Mouse (Mus musculus) lung, embryonic 15.5 days (tissue): ENCODE results near the gene Usp19. TPM values are rescaled to one million over a fixed set of nuclear protein-coding genes. Genes with fewer than 3 reads are reported as not detected.

Source experiments
- ATAC-seq: fragments of 200-750 bp; cut with Nextera tagmentation; 2 replicates; pipeline ENCODE4 v1.8.0; 2017; ENCODE audit warnings: moderate number of reproducible peaks, borderline replicate concordance; ENCODE audit not compliant: low FRiP score, low TSS enrichment; ENCODE audit errors: extremely low read depth
- H3K27ac ChIP-seq: fragments of 300-500 bp; sonication (generic); 2 replicates; pipeline ENCODE4 v1.5.1; 2015; ENCODE audit warnings: moderate library complexity, mild to moderate bottlenecking, inconsistent platforms
- H3K27me3 ChIP-seq: fragments of 300-500 bp; sonication (generic); 2 replicates; pipeline ENCODE4 v1.6.1; 2015; ENCODE audit warnings: inconsistent platforms
- H3K36me3 ChIP-seq: fragments of 300-500 bp; sonication (generic); 2 replicates; pipeline ENCODE4 v1.6.1; 2015; ENCODE audit warnings: inconsistent platforms
- H3K4me1 ChIP-seq: fragments of 300-500 bp; sonication (generic); 2 replicates; pipeline ENCODE4 v1.6.1; 2015; ENCODE audit warnings: inconsistent platforms
- H3K4me2 ChIP-seq: fragments of 300-500 bp; sonication (generic); 2 replicates; pipeline ENCODE4 v1.6.1; 2015; ENCODE audit warnings: inconsistent platforms, mild to moderate bottlenecking, moderate library complexity
- H3K4me3 ChIP-seq: fragments of 300-500 bp; sonication (generic); 2 replicates; pipeline ENCODE4 v1.5.1; 2015; ENCODE audit warnings: mild to moderate bottlenecking, inconsistent platforms
- H3K9ac ChIP-seq: fragments of 300-500 bp; sonication (generic); 2 replicates; pipeline ENCODE4 v1.6.1; 2015; ENCODE audit warnings: inconsistent platforms
- H3K9me3 ChIP-seq: fragments of 300-500 bp; sonication (generic); 2 replicates; pipeline ENCODE4 v1.6.1; 2016; ENCODE audit warnings: inconsistent platforms
- WGBS: fragments of 180-500 bp; shearing (Covaris S2); methylation state at CpG from one replicate; pipeline ENCODE4 v1.1.7; 2015; 5-methylcytosine and 5-hydroxymethylcytosine counted together
- polyA plus RNA-seq: library from polyadenylated mRNA; unstranded; fragments of >200 nt; fragmentation: Nextera tagmentation; extraction: Ambion mirVana; gene quantifications from 2 replicates; pipeline ENCODE4 v1.2.1, GENCODE M21; 2015

Gene Usp19
- polyA plus RNA-seq, 1 experiment from 2014 or later = 68.5 TPM

DNA sequence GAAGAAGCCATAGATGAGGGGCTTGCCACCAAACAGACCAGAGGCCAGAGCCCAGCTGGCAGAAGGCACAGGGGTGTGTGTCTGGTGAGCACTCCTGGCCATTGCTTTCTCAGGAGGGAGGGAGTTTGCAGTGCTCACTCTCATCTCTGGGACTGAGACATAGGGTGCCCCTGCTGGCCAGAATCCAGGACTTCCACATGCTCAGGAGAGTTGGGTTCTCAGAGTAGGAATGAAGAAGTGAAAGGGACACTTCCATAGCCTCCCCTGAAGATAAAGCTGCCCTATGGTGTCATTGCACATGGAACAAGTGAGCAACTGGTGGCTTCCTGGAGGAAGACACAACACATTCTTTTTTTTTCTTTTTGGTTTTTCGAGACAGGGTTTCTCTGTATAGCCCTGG, 15.9 kb upstream of the Usp19 start:
- H3K4me1 ChIP-seq = peaks cover 11% of the 10 kb centered on the region
- no peak overlapping the region for H3K4me2 ChIP-seq
- H3K27me3 ChIP-seq = no peaks in the 10 kb centered on the region
- ATAC-seq = no peak
- H3K4me3 ChIP-seq = no peak overlapping the region
- WGBS = 69% methylated on average over 1 of the region's 1 CpGs
- H3K36me3 ChIP-seq = no peaks in the 10 kb centered on the region
- no peak overlapping the region for H3K27ac ChIP-seq
- no peak overlapping the region for H3K9ac ChIP-seq
- H3K9me3 ChIP-seq = no peaks in the 10 kb centered on the region

DNA sequence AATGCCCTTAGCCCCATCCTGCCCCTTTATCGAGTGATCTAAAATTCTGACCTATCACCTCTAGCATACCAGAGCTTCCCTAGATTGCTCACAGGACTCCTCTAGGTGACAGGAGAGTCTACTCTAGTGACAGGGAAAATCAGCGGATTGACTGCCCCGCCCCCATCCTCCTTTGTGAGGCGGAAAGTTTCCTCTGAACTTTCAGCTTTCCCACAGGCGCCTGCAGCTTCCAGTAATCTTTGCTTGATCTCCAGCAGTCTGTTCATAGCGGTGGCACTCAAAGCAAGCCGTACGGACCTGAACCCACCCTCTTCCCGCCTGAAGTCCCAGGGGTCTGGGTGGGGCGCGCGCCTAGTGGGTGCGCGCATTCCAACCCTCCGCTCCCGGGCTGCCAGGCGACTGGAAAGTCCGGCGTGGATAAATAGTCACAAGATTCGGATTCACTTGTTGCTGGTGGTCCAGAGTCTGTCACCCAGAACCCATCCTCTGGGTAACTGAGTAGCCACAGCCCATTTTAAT, 11.7 kb upstream of the Usp19 start:
- Histone ChIP-seq H3K27ac (peak overlapping the region; percentile 95), H3K4me1 (peaks cover 22% of the 10 kb centered on the region), H3K36me3 (peaks cover 24% of the 10 kb centered on the region), H3K27me3 (no peaks in the 10 kb centered on the region), H3K9ac (peak overlapping the region; percentile 39), H3K4me2 (peak overlapping the region; percentile 86), H3K4me3 (peak overlapping the region; percentile 43), H3K9me3 (no peaks in the 10 kb centered on the region)
- ATAC-seq = peak; percentile 86
- WGBS = under 1% methylated on average over 20 of the region's 20 CpGs

DNA sequence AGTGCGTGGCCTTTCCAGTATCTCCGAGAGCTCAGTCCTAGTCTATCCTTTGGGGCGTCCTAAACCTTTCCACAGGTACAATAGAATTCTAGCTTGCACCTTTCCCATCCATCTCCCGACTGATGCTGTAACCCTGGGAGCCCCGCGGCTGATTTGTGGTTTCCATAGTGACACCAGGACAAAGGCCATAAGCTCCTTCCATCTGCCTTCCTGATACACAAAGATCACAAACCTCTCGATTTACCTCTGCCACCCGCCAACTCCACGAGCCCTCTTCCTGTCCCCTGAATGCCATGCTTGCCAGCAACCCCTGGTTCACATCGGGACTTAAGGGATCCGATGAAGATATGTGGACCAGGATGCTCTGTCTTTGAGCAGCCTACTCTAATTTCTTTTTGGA, 11.2 kb upstream of the Usp19 start:
- peak overlapping the region; percentile 43 for H3K4me3 ChIP-seq
- H3K9ac ChIP-seq = no peak overlapping the region
- 32% methylated on average over 11 of the region's 11 CpGs for WGBS
- ATAC-seq = 0 out of 2 replicates have a peak, but pooled peaks have one; percentile 2
- H3K36me3 ChIP-seq = peaks cover 30% of the 10 kb centered on the region
- peaks cover 22% of the 10 kb centered on the region for H3K4me1 ChIP-seq
- no peaks in the 10 kb centered on the region for H3K9me3 ChIP-seq
- peak overlapping the region; percentile 95 for H3K27ac ChIP-seq
- no peaks in the 10 kb centered on the region for H3K27me3 ChIP-seq
- H3K4me2 ChIP-seq = peak overlapping the region; percentile 86

DNA sequence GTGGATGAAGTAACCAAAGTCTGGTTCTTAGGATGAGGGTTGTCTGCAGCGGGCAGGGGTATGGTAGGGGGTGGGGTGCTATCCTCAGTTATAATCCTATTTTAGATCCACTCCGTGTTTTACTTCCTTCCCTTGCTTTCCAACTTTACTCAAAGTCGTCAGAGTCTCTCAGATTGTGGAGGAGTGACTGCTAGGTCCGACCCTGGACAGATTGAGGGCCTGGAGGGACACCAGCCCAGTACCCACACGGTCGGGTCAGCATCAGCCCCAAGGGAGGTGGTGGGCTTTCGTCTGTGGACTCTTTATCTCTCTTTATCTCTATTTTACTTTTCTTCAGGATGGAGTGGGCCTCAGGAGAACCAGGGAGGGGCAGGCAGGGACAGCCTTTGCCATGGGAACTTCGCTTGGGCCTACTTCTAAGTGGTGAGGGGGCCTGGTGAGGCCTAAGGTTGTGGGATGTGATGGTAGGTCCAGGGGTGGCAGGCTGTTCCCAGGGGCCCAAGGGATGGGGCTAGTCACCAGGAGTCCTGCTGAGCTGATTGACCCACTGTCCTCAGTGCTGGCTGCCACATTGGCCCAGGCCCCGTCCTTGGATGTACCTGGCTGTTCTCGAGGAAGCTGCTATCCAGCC, 10.6 kb upstream of the Usp19 start, which contains the start of gene Lamb2:
Lamb2 (plus strand) TSS at position 16 of the 631 bp plus-strand sequence.
- peak within 1 kb of the TSS; percentile 59 for H3K4me3 ChIP-seq
- peaks cover 22% of the 10 kb centered on the region for H3K4me1 ChIP-seq
- peaks cover 35% of the 10 kb centered on the region for H3K36me3 ChIP-seq
- peak within 1 kb of the TSS; percentile 65 for H3K9ac ChIP-seq
- H3K4me2 ChIP-seq = peak within 1 kb of the TSS; percentile 86
- peak within 1 kb of the TSS; percentile 95 for H3K27ac ChIP-seq
- no peaks in the 10 kb centered on the region for H3K27me3 ChIP-seq
- 4% methylated on average over 10 of the region's 10 CpGs for WGBS
- H3K9me3 ChIP-seq = no peaks in the 10 kb centered on the region
- ATAC-seq = peak; percentile 60

DNA sequence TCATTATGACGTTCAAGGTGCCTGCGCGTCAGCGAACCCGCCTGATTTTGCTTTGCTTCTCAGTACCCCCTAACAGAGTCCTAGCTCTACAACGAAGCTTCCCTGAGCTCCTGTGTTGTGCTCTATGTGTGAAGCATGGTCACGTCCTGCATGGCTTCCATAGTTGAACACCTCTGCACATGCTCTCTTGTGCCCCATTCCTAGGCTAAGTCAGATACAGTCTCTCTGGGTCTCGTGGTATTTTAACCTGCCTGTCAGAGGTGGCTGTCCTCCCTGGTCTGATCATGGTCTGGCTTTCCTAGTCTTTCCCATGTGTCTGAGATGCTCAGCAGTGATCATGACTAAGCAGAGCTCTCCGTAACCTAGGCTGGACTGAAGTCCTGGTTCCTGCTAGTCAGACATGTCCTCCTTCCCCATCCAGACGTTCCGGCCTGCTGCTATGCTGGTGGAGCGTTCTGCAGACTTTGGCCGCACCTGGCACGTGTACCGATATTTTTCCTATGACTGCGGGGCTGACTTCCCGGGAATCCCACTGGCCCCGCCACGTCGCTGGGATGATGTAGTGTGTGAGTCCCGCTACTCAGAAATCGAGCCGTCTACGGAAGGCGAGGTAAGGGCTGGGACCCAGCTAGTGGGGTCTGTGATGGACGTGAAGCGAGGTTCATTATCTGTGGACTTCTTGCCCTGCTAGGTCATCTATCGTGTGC, 9.4 kb upstream of the Usp19 start:
- 88% methylated on average over 28 of the region's 28 CpGs for WGBS
- Histone ChIP-seq H3K4me1 (peaks cover 22% of the 10 kb centered on the region), H3K27me3 (no peaks in the 10 kb centered on the region), H3K36me3 (peaks cover 46% of the 10 kb centered on the region), H3K9ac (peak overlapping the region; percentile 65; the same call in 1 of the 2 replicates), H3K4me2 (peak overlapping the region; percentile 86), H3K4me3 (peak overlapping the region; percentile 59), H3K9me3 (no peaks in the 10 kb centered on the region), H3K27ac (no peak overlapping the region)
- no peak for ATAC-seq

DNA sequence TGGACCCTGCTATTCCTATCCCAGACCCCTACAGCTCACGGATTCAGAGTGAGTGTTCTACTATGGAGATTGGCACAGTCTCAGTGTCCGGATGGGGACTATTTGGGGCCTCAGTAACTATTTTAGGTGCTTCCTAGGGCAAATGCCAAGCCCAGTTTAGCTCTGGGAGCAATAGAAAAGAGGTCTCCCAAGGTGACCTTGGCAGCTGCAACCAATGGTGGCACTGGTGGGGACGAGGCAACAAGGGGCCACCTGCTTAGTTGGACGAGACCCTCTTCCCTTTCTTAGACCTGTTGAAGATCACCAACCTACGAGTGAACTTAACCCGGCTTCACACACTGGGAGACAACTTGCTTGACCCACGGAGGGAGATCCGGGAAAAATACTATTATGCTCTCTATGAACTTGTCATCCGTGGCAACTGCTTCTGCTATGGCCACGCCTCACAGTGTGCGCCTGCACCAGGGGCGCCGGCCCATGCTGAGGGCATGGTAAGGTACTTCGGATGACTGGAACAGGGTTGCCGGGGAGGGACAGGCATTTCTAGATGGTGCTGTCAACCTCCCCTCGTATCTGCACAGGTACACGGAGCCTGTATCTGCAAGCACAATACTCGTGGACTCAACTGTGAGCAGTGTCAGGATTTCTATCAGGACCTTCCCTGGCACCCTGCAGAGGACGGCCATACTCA, 8.7 kb upstream of the Usp19 start:
- Histone ChIP-seq H3K27ac (no peak overlapping the region), H3K36me3 (peaks cover 53% of the 10 kb centered on the region), H3K27me3 (no peaks in the 10 kb centered on the region), H3K9ac (no peak overlapping the region), H3K4me1 (peaks cover 22% of the 10 kb centered on the region), H3K9me3 (no peaks in the 10 kb centered on the region), H3K4me3 (no peak overlapping the region), H3K4me2 (no peak overlapping the region)
- 84% methylated on average over 19 of the region's 19 CpGs for WGBS
- ATAC-seq = no peak

DNA sequence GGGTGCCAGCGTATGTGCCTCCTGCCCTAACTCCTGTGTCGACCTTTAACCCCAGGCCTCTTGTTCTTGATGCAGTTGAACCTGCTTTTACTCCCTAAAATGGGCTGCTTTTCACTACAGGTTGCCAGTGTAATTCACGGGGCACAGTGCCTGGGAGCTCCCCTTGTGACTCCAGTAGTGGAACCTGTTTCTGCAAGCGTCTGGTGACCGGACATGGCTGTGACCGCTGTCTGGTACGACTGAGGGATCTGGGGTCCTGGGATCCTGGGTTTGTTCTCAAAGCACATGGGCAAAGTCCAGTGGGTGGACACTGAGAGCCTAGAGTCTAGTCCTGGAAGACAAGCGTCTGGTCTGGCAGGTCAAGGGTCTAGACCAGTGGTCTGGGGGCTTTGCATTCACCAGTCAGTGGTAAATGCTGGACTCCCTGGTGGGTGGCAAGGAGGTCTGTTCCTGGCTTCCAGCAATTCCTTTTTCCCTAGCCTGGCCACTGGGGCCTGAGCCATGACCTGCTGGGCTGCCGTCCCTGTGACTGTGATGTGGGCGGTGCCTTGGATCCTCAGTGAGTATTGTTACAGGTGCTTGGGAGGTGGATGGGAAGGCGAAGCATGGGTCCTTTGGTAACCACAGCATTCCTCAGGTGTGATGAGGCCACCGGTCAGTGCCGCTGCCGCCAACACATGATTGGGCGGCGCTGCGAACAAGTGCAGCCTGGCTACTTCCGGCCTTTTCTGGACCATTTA, 7.2 kb upstream of the Usp19 start:
- Histone ChIP-seq H3K4me1 (peaks cover 18% of the 10 kb centered on the region), H3K27ac (no peak overlapping the region), H3K9me3 (no peaks in the 10 kb centered on the region), H3K4me2 (no peak overlapping the region), H3K27me3 (no peaks in the 10 kb centered on the region), H3K36me3 (peaks cover 69% of the 10 kb centered on the region), H3K4me3 (no peak overlapping the region), H3K9ac (no peak overlapping the region)
- WGBS = 93% methylated on average over 18 of the region's 18 CpGs
- ATAC-seq = no peak

DNA sequence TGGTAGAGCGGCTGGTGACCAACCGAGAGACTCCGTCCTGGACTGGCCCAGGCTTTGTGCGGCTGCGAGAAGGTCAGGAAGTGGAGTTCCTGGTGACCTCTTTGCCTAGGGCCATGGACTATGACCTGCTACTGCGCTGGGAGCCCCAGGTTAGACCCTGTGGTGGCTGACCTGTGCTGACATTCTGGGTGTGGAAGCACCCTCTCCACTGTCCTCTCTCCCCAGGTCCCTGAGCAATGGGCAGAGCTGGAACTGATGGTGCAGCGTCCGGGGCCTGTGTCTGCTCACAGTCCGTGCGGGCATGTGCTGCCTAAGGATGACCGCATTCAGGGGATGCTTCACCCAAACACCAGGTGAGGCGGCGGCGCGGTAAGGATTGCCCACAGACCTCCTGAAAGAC, 6.4 kb upstream of the Usp19 start:
- WGBS = 90% methylated on average over 15 of the region's 15 CpGs
- Histone ChIP-seq H3K4me1 (peaks cover 16% of the 10 kb centered on the region), H3K9ac (no peak overlapping the region), H3K9me3 (no peaks in the 10 kb centered on the region), H3K4me3 (no peak overlapping the region), H3K27ac (no peak overlapping the region), H3K36me3 (peaks cover 77% of the 10 kb centered on the region), H3K27me3 (no peaks in the 10 kb centered on the region), H3K4me2 (no peak overlapping the region)
- no peak for ATAC-seq

DNA sequence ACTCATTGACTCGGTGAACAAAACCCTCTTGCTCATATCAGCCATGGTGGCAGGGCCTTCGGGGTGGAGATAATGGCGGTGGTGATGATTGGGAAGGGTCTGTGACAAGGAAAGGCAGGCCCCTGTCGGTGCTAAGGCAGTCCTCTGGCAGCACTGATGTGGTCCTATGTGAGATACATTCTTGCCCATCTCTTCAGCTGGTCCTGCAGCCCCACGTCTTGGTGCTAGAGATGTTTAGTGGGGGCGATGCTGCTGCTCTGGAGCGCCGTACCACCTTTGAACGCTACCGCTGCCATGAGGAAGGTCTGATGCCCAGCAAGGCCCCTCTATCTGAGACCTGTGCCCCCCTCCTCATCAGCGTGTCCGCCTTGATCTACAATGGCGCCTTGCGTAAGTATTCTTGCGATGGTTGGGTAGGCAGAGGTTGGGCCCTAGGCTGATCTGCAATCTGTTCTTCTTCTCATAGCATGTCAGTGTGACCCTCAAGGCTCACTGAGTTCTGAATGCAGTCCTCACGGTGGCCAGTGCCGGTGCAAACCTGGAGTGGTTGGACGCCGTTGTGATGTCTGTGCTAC, 5.0 kb upstream of the Usp19 start:
- 91% methylated on average over 19 of the region's 19 CpGs for WGBS
- peaks cover 14% of the 10 kb centered on the region for H3K4me1 ChIP-seq
- no peaks in the 10 kb centered on the region for H3K27me3 ChIP-seq
- no peak overlapping the region for H3K9ac ChIP-seq
- H3K4me3 ChIP-seq = no peak overlapping the region
- H3K4me2 ChIP-seq = no peak overlapping the region
- H3K36me3 ChIP-seq = peaks cover 85% of the 10 kb centered on the region
- ATAC-seq = no peak
- no peaks in the 10 kb centered on the region for H3K9me3 ChIP-seq
- H3K27ac ChIP-seq = no peak overlapping the region

DNA sequence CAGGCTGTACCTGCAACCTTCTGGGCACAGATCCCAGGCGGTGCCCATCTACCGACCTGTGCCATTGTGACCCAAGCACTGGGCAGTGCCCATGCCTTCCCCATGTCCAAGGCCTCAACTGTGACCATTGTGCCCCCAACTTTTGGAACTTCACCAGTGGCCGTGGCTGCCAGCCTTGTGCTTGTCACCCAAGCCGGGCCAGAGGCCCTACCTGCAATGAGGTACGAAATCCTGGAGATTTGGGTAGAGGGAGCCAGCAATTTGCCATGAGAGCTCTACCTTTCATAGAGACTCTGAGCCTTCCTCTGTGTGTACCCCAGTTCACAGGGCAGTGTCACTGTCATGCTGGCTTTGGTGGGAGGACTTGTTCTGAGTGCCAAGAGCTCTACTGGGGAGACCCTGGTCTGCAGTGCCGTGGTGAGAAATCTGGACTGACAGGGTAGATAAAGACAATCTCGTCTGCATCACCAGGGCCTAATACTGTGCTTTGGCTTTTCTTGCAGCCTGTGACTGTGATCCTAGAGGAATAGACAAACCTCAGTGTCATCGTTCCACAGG, 3.4 kb upstream of the Usp19 start:
- no peaks in the 10 kb centered on the region for H3K9me3 ChIP-seq
- H3K4me3 ChIP-seq = no peak overlapping the region
- H3K9ac ChIP-seq = no peak overlapping the region
- ATAC-seq = no peak
- H3K27ac ChIP-seq = no peak overlapping the region
- peaks cover 17% of the 10 kb centered on the region for H3K4me1 ChIP-seq
- no peaks in the 10 kb centered on the region for H3K27me3 ChIP-seq
- H3K4me2 ChIP-seq = no peak overlapping the region
- H3K36me3 ChIP-seq = peaks cover 77% of the 10 kb centered on the region
- WGBS = 90% methylated on average over 8 of the region's 8 CpGs

DNA sequence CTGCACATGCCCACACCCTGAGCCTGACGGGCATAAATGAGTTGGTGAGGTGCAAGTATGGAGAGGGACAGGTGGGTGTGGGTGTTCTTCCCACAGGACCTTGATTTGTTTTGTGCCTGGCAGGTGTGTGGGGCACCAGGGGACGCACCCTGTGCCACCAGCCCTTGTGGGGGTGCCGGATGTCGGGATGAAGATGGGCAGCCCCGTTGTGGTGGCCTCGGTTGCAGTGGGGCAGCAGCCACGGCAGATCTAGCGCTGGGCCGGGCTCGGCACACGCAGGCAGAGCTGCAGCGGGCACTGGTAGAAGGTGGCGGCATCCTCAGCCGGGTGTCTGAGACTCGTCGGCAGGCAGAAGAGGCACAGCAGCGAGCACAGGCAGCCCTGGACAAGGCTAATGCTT, 2.0 kb upstream of the Usp19 start:
- 89% methylated on average over 17 of the region's 17 CpGs for WGBS
- no peak for ATAC-seq
- no peak overlapping the region for H3K4me2 ChIP-seq

More for the DNA sequence above, 2.0 kb upstream of the Usp19 start:
- Histone ChIP-seq H3K36me3 (peaks cover 75% of the 10 kb centered on the region), H3K27ac (no peak overlapping the region), H3K4me1 (peaks cover 22% of the 10 kb centered on the region), H3K27me3 (no peaks in the 10 kb centered on the region), H3K9me3 (no peaks in the 10 kb centered on the region), H3K9ac (no peak overlapping the region), H3K4me3 (no peak overlapping the region)
